8 mouse cellular contexts compared by ENCODE assay signal in the genomic region with DNA sequence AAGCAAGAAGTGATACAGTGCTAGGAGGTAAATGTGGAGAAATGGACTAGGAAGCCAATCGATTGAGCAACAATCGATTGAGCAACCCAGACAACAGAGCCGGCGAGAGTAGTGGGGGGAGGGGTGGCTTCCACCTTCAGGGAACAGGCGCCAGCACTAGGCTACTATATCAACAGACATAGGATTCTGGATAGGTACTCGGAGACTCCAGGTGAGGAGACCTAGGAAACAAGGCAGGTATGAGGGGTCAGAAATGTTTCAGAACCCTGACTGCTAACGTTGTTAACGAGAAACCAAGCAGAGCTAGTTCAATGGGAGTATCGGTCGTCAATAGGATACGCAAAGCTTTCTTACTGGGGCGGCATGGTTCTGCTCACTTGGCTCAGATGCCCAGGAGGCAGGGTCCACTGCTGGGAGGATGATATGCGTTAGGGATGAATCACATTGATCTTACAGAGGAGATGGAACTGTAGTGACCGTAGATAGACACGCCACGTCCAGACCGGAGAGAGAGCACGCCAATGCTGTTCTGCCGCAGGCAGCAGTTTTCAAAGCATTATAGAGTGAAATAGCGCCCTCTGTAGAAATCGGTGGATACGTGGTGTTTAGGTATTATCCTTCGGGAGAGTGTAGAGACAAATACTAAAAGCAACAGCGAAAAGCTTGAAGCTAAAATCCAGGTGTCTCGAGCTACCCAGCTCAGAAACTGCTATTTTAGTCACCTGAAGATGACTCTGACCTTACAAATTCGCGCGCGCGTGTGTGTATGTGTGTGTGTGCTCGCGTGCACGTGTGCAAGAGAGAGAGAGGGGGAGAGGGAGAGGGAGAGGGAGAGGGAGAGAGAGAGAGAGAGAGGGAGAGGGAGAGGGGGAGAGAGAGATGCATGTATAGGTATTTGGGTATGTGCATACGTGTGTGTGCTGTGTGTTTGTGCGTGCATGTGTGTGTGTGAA. TPM values are rescaled to one million over a fixed set of nuclear protein-coding genes. Genes with fewer than 3 reads are reported as not detected.
DNase-seq lines count a peak whose midpoint lies in the region.

No protein-coding gene starts in this region.

- H3K4me3 ChIP-seq in megakaryocyte, embryonic 14.5 days (replicated peaks), result peak overlapping the region; percentile 93

- intact Hi-C loops in gastrocnemius, postnatal 14 days (cut with DNase I; ENCODE audit: low total_unique reads), result no loop called here

- peak; percentile 59 for DNase-seq in adrenal gland, adult 8-10 months
- peak; percentile 94 for DNase-seq in embryo, embryonic 11 days
- DNase-seq in gastrocnemius, postnatal 14 days, result peak; percentile 72
- peak; percentile 89 for DNase-seq in induced T-regulatory cell, adult 2 months (ENCODE audit: low read depth)
- DNase-seq in left cerebral cortex, adult 8-10 months (ENCODE audit: low spot score in 2 of 2), result peak; percentile 59 to 68
- peak; percentile 89 to 90 for DNase-seq in right cerebral cortex, postnatal 10 days (ENCODE audit: low spot score in 2 of 2)
- DNase-seq in urinary bladder, postnatal 4 days (ENCODE audit: low spot score in 2 of 2), result peak; percentile 56 to 74

- H3K9me3 ChIP-seq in megakaryocyte, embryonic 14.5 days, result no peaks in the 10 kb centered on the region; the same call in 1 of the 2 replicates

- peaks cover 28% of the 10 kb centered on the region for H3K4me1 ChIP-seq in megakaryocyte, embryonic 14.5 days

- H3K27me3 ChIP-seq in megakaryocyte, embryonic 14.5 days (replicated peaks), result no peaks in the 10 kb centered on the region

- H3K36me3 ChIP-seq in megakaryocyte, embryonic 14.5 days (replicated peaks; ENCODE audit: low read length), result no peaks in the 10 kb centered on the region

RNA-seq across cellular contexts. Expression of gene Cdkl4, which starts 24.0 kb away (rescaled TPM):
- total RNA-seq in adrenal gland, adult 8-10 months (2022), result under 1 TPM in 3 of 4 experiments, not detected in 1; 0.19 to 0.40 (median 0.21) TPM
- under 1 TPM in 1 of 2 experiments, not detected in 1; 0.14 TPM for total RNA-seq in gastrocnemius, postnatal 14 days (2021)
- total RNA-seq in left cerebral cortex, adult 8-10 months (2022), result 10 to 100 TPM; 15.5 to 18.0 (median 16.8) TPM
- 0.13 TPM in 1 of 2 replicates, not detected in the other for polyA plus RNA-seq in megakaryocyte, embryonic 14.5 days (2012; ENCODE audit: insufficient read depth, low replicate concordance)

Comparison
In these comparisons a context has a peak if more than half of its experiments do, and no peak if none do; other contexts are left out.
1. Peak in every context shown above with its lines: DNase-seq and H3K4me3 ChIP-seq.
2. RNA of gene Cdkl4, which starts 24.0 kb away (total RNA-seq): 15.5 to 18.0 TPM in left cerebral cortex, adult 8-10 months; 0.19 to 0.40 TPM in adrenal gland, adult 8-10 months and 0.14 TPM in gastrocnemius, postnatal 14 days; every median in the first group is over 10 times any median in the second.